Mouse (Mus musculus) olfactory bulb, adult 2 months (tissue): ENCODE data around the gene Gm45234.

Source experiments
- CTCF ChIP-seq: fragments of 200-500 bp; IDR thresholded peaks from 2 replicates; pipeline ENCODE4 v1.5.1; 2012; ENCODE audit warnings: low read depth, mild to moderate bottlenecking, low read length, moderate library complexity; ENCODE audit not compliant: insufficient read depth
- POLR2A ChIP-seq: fragments of 200-500 bp; IDR thresholded peaks from 2 replicates; pipeline ENCODE4 v1.6.1; 2012; ENCODE audit warnings: mild to moderate bottlenecking, low read depth, low read length, moderate library complexity; ENCODE audit not compliant: insufficient read depth

DNA sequence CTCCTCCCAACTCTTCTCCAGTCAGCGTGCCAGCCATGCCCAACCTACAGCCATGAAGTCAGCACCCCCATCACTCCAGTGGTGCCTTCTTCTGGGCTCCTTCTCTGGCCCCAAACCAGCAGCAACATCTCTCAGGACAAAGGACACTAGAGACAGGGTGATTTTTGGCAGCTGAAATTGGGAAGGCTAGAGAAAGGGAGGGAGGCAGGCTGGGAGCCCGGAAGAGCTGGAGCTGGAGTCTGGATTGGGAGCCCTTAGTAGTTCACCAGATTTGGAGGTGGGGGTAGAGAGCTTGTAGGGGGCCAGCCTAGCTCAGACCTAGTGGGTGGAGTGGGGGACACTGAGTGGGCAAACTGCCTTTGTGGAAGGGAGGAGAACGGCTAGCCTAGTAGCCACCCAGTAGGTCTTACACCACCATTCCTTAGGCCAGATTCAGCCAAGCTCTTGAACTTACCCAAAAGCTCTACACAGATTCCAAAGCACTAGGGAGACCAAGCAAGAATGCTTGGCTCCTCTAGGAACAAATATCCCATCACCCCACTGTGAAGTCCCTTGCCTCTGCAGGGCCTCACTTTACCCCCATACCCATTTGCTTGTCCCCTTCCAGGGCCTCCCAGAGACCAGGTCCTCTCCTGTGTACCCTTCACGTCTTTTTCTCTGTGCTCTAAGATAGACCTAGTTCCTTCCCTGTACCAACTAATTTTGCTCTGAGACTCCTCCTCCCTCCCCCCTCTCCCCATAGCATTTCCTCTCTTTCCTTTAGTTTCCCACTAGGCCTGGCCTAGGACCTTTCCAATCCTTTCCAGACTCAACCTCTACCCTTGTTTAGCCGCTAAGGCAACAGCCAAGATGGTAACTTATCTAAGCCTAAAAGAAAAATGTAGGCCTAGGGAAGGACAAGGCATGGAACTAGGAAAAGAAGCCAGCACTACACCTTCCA, 2.4 kb upstream of the Gm45234 start:
- TF ChIP-seq CTCF (no peak), POLR2A (no peak)
